Mouse (Mus musculus) brain, embryonic 14.5 days (tissue): ENCODE measurements at regions not wholly inside any gene's neighbourhood (a gene's known extent, or its start where the extent isn't known, plus 50 kb on each side); places are given as distances from the start of the nearest gene placed in this dataset.

Source experiments
- CTCF ChIP-seq: fragments of 200-500 bp; IDR thresholded peaks from 2 replicates; pipeline ENCODE4 v1.5.1; 2012; ENCODE audit warnings: inconsistent platforms, mild to moderate bottlenecking, moderate library complexity, borderline replicate concordance; ENCODE audit not compliant: insufficient read depth, insufficient read length; ENCODE audit errors: extremely low read depth
- POLR2A ChIP-seq: fragments of 200-500 bp; IDR thresholded peaks from 2 replicates; pipeline ENCODE4 v1.6.1; 2012; ENCODE audit warnings: mild to moderate bottlenecking, inconsistent platforms, borderline replicate concordance; ENCODE audit not compliant: poor library complexity, insufficient read depth, insufficient read length, severe bottlenecking; ENCODE audit errors: extremely low read depth

- TF ChIP-seq POLR2A, result no peak
- TF ChIP-seq CTCF, result no peak
These were observed 80.1 kb upstream of the Sesn3 start for GRCm38 (mm10) chr9:14194748-14195147.
